Mouse (Mus musculus) CH12.LX (cell line): ENCODE data around the gene Dnaja3.

Experiments used
- CTCF ChIP-seq, 2 experiments: IDR thresholded peaks in 1 of 2; conservative IDR thresholded peaks in 1 of 2; 2 replicates each; pipeline ENCODE4 v1.5.1; 2011 to 2012; ENCODE audit warnings: low read depth in 2 of 2, low read length in 2 of 2, improper control_type of control experiment in 1 of 2, inconsistent platforms in 1 of 2, mild to moderate bottlenecking in 1 of 2, moderate library complexity in 1 of 2
- E2F4 ChIP-seq: IDR thresholded peaks from 2 replicates; pipeline ENCODE4 v1.6.1; 2011; ENCODE audit warnings: low read depth, low read length, improper control_type of control experiment; ENCODE audit not compliant: insufficient replicate concordance
- MEF2A ChIP-seq: IDR thresholded peaks from 2 replicates; pipeline ENCODE4 v1.6.1; 2014; ENCODE audit warnings: low read depth, mild to moderate bottlenecking, inconsistent platforms, low read length, improper control_type of control experiment, borderline replicate concordance
- POLR2A ChIP-seq: IDR thresholded peaks from 2 replicates; pipeline ENCODE4 v1.6.1; 2011; ENCODE audit warnings: low read depth, mild to moderate bottlenecking, improper control_type of control experiment, low read length
- SIN3A ChIP-seq: IDR thresholded peaks from 2 replicates; pipeline ENCODE4 v1.6.1; 2012; ENCODE audit warnings: low read length, improper control_type of control experiment, inconsistent platforms
- ZKSCAN1 ChIP-seq: IDR thresholded peaks from 2 replicates; pipeline ENCODE4 v1.6.1; 2012; ENCODE audit warnings: low read depth, inconsistent platforms, low read length, improper control_type of control experiment, borderline replicate concordance
- ZMIZ1 ChIP-seq: IDR thresholded peaks from 2 replicates; pipeline ENCODE4 v1.6.1; 2012; ENCODE audit warnings: low read depth, mild to moderate bottlenecking, inconsistent platforms, low read length, improper control_type of control experiment

DNA sequence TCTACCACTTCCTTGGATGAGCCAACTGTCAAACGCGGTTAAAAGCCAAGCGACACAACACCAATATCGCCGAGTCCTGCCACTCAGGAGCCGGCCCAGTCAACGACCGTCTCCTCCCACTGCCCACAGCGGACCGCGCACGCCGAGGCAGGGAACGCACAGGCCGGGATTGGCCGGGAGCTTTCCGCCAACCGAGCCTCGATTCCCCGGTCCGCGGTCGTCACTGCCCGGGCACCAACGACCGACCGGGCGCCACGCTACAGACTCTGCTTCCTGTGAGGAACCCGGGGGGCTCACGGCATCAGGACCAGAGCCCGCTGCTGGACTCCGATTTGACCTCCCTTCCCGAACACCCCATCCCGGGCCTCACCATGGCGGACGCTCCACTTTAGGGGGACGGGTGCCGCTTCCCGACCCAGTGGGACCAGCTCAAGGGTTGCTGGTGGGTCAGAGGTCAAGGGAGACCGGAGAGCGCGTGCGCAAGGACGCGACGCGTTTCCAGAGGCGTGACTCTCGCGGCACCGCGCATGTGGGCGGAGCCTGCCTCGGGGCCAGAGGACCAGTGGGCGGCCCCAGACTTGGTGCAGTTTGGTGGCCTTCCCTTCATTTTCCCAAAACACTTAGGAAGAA is 15.2 kb upstream of the Dnaja3 start, which contains the start of gene Pam16:
- peak; percentile 92 for TF ChIP-seq POLR2A
- no peak for TF ChIP-seq ZKSCAN1
- no peak for TF ChIP-seq E2F4
- TF ChIP-seq CTCF (conservative IDR thresholded peaks at IDR 0.05 in 1 of 2, IDR thresholded peaks at IDR 0.05 in 1 of 2; ENCODE audit: low read depth in 2 of 2, low read length in 2 of 2) = no peak
- no peak for TF ChIP-seq SIN3A
- TF ChIP-seq MEF2A = no peak
- peak; percentile 95 for TF ChIP-seq ZMIZ1
